Mouse (Mus musculus): ENCODE data around the gene Hes7.

The Hes7 gene

DNA sequence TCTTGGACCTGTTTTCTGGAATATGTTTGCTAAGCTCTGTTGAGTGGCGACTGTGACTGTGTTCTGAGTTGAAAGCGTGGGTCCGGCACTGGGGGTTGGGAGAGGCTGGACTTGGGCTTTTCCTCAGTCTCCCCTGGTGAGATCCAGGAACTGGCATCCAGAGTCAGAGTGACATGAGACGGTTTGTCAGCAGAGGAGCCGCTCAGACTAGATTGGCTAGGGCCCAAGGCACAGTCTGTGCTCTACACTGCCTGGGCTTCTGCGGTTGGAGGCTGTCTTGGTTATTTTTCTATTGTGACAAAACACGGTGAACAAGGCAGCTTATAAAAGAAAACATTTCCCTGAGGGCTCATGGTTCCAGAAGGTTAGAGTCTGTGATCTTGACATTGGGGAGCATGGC is 27.3 kb downstream of the Hes7 start:
- no peak for DNase-seq (ENCODE audit: low spot score in 2 of 2)

DNA sequence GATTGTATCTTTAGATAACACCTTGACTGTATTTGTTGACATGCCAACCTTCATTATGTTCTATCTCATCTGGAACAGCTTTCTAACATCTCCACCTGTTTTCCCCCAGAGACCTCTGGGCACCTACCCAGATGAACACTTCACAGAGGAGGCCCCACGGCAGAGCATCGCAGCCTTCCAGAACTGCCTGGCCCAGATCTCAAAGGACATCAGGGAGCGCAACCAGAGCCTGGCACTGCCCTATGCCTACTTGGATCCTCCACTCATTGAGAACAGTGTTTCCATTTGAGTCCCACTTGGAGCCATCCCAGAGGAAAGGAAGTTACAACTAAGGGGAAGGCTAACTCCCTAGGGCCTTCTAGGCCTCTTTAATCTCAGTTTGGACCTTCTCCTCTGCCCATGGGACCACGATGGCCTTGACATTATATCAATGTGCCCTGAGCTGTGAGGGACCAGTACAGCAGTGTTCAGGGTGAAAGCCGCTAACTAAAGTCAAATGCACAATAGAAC is 28.3 kb downstream of the Hes7 start:
- no peak for DNase-seq (ENCODE audit: low spot score in 2 of 2)

DNA sequence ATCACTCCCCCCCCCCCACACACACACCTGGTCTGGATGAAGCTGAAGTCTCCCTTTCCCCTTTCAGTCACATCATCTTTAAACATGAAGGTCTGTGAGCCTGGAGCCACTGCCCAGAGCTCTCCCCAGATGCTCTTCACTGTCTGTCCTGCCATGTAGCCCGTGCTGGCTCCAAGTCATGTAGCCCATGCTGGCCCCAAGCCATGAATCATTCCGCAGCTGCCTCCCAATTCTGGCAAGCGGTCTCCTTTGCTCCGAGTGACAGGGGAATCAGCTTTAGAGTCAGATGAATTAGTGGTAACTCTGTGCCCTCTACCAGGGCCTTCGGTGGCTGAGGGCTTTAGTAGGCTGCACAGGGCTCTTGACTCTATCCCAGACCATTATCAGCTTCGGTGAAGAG is 29.5 kb downstream of the Hes7 start:
- DNase-seq (ENCODE audit: low spot score in 2 of 2) = no peak

DNA sequence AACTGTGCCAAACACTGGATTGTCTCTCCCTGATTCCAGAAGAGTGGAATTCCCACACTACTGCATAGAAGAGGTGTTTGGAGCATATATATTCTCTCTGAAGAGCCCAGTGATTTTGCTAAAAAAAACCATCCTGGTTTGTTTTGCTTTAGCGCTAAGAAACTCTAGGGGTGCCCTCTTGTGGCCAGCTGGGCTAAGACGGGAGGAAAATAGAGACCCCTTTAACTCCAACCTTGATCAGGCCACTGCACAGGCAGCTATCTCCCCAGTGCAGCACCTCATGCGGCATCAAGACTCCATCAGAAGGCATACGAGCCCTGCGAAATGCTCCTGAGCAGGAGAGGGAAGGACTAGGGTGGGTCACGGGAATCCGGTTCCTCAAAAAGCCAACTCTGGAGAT is 30.2 kb downstream of the Hes7 start:
- peak; percentile 49 to 59 for DNase-seq (ENCODE audit: low spot score in 2 of 2)

DNA sequence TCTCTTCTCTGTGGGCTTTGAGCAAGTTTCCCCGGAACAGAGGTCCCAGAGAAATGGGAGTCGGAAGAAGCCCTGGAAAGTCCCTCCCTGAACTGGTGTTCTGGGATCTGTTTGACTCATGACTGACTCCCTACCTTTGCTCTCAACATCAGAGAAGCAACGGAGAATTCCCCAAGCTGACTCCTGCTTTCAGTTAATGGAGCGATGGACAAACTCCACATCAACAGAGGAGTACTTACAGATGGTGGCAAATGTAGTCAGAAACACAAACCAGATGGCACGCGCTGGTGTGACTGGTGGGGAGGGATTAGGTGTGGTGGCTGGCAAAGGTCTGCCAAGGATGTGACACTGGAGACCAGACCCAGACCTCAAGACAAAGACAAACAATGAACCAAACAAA is 30.8 kb downstream of the Hes7 start:
- no peak for DNase-seq (ENCODE audit: low spot score in 2 of 2)

DNA sequence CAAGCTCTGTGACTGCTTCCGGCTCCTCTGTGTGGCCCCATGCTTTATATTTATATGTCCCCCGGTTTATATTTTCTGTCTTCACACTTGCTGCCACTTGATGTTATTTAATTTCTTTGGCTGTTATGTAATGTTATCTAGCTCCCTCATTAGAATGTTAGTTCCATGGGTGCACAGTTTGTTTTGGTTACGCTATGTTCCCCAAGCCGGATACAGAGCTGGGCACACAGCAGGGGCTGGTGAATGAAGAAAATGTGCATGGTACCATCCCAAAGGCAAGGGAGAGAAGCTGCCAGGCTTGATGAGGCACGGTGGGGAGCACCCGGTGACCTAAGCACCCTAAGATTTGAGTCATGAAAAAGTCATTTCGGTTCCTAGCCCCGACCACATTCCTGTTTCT is 33.6 kb downstream of the Hes7 start:
- no peak for DNase-seq (ENCODE audit: low spot score in 2 of 2)

DNA sequence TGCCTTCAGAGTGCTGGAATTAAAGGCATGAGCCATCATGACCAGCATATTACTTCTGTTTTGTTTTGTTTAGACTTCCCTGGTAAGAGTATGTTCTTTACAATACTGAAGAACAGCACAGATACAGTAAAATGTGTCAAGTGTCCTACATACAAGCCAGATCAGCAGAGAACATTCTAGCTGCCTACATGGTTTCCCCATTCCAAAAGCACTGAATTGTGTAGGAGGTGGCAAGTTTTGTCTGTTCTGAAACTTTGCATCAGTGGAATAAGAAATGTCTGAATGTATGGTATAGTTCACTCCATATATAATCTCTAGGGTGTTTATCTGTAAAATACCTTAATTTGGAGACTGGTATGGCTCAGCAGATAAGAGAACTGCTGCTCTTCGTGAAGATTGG is 35.1 kb downstream of the Hes7 start:
- DNase-seq (ENCODE audit: low spot score in 2 of 2) = no peak

DNA sequence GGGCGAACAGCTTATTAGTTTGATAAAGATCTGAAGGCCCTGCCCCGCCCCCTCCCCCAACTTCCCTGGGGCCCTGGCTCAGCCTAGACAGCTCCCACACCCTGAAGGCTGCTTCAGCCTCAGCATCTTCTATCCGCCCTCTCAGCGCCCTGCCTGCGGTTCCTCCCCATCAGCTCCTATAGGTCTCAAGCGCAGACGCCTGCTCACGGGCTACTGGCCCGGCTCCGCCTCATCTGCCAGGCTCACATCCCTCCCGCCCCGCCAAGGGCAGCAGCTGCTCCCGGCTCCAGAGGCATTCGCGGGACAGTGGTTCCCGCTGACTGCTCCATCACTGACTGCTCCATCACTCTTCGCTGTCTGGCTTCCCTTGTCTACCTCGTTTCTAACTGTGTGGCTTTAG is 36.6 kb downstream of the Hes7 start, which contains the start of gene Alox12b:
TSS of gene Alox12b (plus strand) at position 190 of the 400 bp plus-strand sequence.
- no peak for DNase-seq (ENCODE audit: low spot score in 2 of 2)

DNA sequence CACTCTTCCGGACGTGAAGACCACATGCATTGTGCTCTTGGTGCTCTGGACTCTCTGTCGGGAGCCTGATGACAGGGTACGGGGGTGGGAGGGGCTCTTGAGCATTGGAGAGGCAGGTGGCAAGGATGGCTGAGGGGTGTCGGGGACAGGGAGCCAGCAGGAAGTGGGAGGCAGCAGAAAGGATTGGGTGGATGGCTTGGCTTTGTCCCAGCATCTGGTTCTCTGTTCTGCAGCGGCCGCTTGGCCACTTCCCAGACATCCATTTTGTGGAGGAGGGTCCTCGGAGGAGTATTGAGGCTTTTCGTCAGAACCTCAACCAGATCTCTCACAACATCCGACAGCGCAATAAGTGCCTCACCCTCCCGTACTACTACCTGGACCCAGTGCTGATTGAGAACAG is 49.1 kb downstream of the Hes7 start:
- no peak for DNase-seq (ENCODE audit: low spot score in 2 of 2)

DNA sequence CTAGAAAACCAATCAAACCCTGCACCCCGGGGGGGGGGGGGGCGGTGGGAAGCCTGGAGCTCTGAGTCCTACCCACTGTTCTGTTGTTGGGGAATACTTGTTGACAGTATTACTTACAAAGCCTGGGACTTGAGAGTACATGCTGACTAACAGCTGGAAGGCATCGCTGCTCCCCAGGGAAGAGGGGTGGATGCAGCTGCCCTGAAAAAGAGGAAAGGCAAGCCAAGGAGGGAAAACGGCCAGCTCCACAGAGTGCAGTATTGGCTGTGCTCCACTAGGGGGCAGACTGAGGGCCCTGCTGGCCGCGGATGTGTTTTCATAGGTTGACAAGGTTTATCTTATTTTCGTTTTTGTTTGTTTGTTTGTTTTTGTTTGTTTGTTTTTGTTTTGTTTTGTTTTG is 51.4 kb downstream of the Hes7 start:
- peak in 1 of 2 experiments; percentile 14 for DNase-seq (ENCODE audit: low spot score in 2 of 2)

DNA sequence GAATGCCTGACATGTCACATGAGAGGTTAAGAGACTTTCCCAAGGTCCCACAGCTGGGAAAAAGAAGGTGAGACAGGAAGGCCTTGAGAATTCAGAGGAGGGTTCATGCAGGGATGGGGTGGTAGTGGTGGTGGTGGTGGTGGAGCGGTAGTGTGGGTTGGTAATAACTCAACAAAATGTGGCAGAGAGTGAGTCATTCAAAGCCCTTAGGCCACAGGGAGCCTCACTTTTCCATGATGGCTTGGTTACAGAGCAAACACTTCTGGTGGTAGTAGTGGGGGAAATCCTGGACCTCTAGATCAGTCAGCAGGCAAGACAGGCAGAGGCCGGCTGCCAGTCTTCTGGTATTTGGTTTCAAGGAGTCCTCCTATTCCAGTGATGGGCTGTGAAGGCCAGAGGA is 52.4 kb downstream of the Hes7 start:
- DNase-seq (ENCODE audit: low spot score in 2 of 2) = no peak
